Mouse (Mus musculus): ENCODE results near the gene Yrdc.

DNA sequence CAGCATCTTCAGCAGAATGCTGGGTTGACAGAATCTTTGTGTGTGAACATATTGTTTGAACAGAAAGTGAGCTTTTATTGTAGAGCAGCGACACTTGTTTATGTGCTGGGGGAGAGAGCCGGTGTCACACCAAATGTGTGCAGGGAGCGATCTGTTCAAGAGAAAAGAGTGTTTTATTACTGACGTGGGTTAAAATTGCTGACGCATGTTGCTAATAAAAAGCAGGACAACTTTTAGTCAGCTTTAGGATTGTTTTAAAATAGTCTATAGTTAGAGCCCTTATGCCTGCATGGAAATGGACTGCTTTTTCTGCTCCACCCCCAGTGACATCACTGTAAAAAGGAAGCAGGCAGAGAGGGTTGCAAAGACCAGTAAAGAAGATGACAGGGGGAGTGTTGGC, 40.4 kb downstream of the Yrdc start:
- TF ChIP-seq CTCF (IDR thresholded peaks at IDR 0.05; ENCODE audit: borderline replicate concordance, control insufficient read depth, extremely low read depth, insufficient read depth, low read length, poor library complexity) (no peak), POLR2A (IDR thresholded peaks at IDR 0.05; ENCODE audit: control insufficient read depth, extremely low read depth, insufficient read depth, low read length, poor library complexity) (no peak)
